Mouse (Mus musculus) C2C12 (cell line): ENCODE measurements around the gene Fmo3. TPM values are rescaled to one million over a fixed set of nuclear protein-coding genes. Genes with fewer than 3 reads are reported as not detected.

ENCODE experiments used
- H3K27me3 ChIP-seq: one replicate; pipeline ENCODE4 v1.6.1; 2011; ENCODE audit not compliant: control insufficient read depth, insufficient read depth, insufficient read length
- H3K36me3 ChIP-seq: one replicate; pipeline ENCODE4 v1.6.1; 2011; ENCODE audit not compliant: control insufficient read depth, insufficient read depth
- H3K4me3 ChIP-seq: one replicate; pipeline ENCODE4 v1.5.1; 2011; ENCODE audit warnings: mild to moderate bottlenecking, control low read depth; ENCODE audit not compliant: poor library complexity, insufficient read depth, severe bottlenecking
- H3K79me2 ChIP-seq: one replicate; pipeline ENCODE4 v1.6.1; 2011; ENCODE audit not compliant: control insufficient read depth, insufficient read depth
- H3K79me3 ChIP-seq: one replicate; pipeline ENCODE4 v1.6.1; 2011; ENCODE audit warnings: low read depth, control low read depth
- H3ac ChIP-seq: one replicate; pipeline ENCODE3; 2011; ENCODE audit warnings: low read depth; ENCODE audit not compliant: control insufficient read depth, insufficient read length
- CEBPB ChIP-seq: IDR thresholded peaks from one replicate; pipeline ENCODE4 v1.6.1; 2011; ENCODE audit warnings: low read depth, mild to moderate bottlenecking, control low read depth, moderate library complexity
- CTCF ChIP-seq: IDR thresholded peaks from one replicate; pipeline ENCODE4 v1.5.1; 2011; ENCODE audit not compliant: control insufficient read depth, insufficient read depth, insufficient read length
- FOSL1 ChIP-seq: IDR thresholded peaks from one replicate; pipeline ENCODE4 v1.8.0; 2011; ENCODE audit warnings: mild to moderate bottlenecking, low read length; ENCODE audit not compliant: poor library complexity, insufficient read depth, severe bottlenecking
- MAX ChIP-seq: IDR thresholded peaks from one replicate; pipeline ENCODE4 v1.6.1; 2011; ENCODE audit warnings: mild to moderate bottlenecking, control low read depth
- MYOD1 ChIP-seq: IDR thresholded peaks from one replicate; pipeline ENCODE4 v1.6.1; 2011; ENCODE audit warnings: low read depth; ENCODE audit not compliant: control insufficient read depth, insufficient read length
- MYOG ChIP-seq: IDR thresholded peaks from one replicate; pipeline ENCODE4 v1.6.1; 2011; ENCODE audit not compliant: control insufficient read depth, insufficient read length; ENCODE audit errors: extremely low read depth
- USF1 ChIP-seq: IDR thresholded peaks from one replicate; pipeline ENCODE4 v1.6.1; 2011; ENCODE audit warnings: low read depth, mild to moderate bottlenecking, control low read depth, moderate library complexity
- polyA plus RNA-seq: library from polyadenylated mRNA; unstranded; fragments of >200 nt; fragmentation: generic; extraction: Trizol; gene quantifications from one replicate; pipeline ENCODE4 v1.2.1, GENCODE M21; 2012; ENCODE audit warnings: missing spikeins

The Fmo3 gene
- polyA plus RNA-seq, 1 experiment, result not detected

DNA sequence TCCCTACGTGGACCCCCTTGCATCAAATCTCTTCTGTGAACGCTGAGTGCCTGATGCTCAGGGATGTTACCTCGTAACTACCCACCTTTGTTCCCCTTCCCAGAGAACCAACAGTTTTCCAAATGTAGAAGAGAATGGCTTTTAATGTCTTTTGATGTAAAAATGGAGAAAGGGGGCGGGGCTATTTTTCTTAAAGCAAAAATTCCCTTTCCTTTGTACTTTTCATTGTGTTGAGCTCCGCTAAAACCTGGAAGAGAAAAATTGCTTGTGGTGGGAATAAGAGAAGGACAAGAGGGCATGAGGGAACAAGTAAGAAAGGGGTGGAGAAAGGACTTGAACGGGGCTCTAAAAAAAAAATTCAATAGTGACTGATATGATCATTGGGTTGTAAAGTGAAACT is 46.9 kb downstream of the Fmo3 start, which contains the start of gene Fmo6:
Gene Fmo6, minus strand, starts transcription at position 101 of the 400 bp plus-strand sequence.
- H3K36me3 ChIP-seq, result no peaks in the 10 kb centered on the region
- no peaks in the 10 kb centered on the region for H3K27me3 ChIP-seq
- TF ChIP-seq FOSL1, result no peak
- no peak for TF ChIP-seq MAX
- TF ChIP-seq CTCF, result no peak
- TF ChIP-seq MYOG, result no peak
- no peak for TF ChIP-seq MYOD1
- TF ChIP-seq USF1, result no peak
- TF ChIP-seq CEBPB, result no peak
- H3K79me3 ChIP-seq, result no peaks in the 10 kb centered on the region
- H3ac ChIP-seq, result no peak within 1 kb of the TSS
- H3K79me2 ChIP-seq, result no peaks in the 10 kb centered on the region
- H3K4me3 ChIP-seq, result no peak within 1 kb of the TSS

DNA sequence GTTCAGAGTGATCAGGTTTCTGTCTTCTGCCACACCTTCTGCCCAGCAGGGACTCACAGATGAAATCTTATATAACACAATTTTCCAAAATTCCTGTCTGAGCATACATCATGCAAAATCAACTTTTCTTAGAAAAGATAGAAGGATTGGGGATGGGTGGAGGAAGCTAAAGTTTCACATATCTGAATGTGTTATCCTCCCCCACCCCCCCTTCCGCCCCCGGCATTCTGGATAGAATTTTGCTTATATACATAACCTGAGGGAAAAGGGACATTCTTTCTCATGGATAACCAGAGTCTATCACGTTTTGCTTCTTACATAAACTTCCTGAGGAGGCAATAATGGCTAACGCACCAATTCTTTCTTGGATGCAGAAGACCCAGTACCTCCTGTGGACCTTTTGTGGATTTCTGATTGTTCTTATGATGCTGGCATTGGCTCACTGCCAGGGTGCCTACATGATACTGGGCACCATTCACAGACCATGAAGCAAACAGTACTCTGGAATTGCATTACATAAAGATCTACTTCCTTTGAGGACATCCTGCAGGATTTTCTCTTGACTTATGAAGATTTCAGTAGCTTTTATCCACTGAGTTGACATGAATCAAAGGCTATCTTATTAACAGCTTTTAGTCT is 49.8 kb downstream of the Fmo3 start:
- H3K4me3 ChIP-seq, result no peak overlapping the region
- TF ChIP-seq FOSL1 (no peak), MYOD1 (no peak), MYOG (no peak), USF1 (no peak), CTCF (no peak), CEBPB (no peak), MAX (no peak)

DNA sequence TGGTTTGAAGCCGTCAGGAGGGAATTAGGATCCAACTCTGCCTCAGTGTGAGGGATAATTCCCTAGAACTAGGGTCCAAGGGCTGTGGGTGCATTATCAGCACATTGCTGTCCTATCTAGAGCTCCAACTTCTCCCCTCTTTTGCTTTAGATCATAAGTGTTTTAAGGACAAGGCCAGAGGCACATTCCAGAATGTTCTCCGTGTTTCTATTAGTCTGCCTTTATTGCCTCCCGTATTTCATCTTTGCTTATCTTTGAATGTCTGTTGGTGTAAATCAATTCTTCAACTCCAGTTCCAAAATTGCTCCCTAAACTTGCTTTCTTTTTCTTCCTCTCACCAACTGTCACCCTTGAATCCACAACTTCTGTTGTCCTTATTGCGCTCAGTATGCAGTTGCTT is 51.9 kb downstream of the Fmo3 start:
- Histone ChIP-seq H3ac (no peak overlapping the region), H3K79me2 (no peaks in the 10 kb centered on the region), H3K4me3 (no peak overlapping the region), H3K27me3 (no peaks in the 10 kb centered on the region), H3K36me3 (no peaks in the 10 kb centered on the region), H3K79me3 (no peaks in the 10 kb centered on the region)
- TF ChIP-seq CTCF (no peak), CEBPB (no peak), MAX (no peak), MYOD1 (no peak), MYOG (no peak), USF1 (no peak), FOSL1 (no peak)

More for the DNA sequence above, 49.8 kb downstream of the Fmo3 start:
- no peak overlapping the region for H3ac ChIP-seq
- H3K79me2 ChIP-seq, result no peaks in the 10 kb centered on the region
- H3K79me3 ChIP-seq, result no peaks in the 10 kb centered on the region
- H3K36me3 ChIP-seq, result no peaks in the 10 kb centered on the region
- H3K27me3 ChIP-seq, result no peaks in the 10 kb centered on the region

DNA sequence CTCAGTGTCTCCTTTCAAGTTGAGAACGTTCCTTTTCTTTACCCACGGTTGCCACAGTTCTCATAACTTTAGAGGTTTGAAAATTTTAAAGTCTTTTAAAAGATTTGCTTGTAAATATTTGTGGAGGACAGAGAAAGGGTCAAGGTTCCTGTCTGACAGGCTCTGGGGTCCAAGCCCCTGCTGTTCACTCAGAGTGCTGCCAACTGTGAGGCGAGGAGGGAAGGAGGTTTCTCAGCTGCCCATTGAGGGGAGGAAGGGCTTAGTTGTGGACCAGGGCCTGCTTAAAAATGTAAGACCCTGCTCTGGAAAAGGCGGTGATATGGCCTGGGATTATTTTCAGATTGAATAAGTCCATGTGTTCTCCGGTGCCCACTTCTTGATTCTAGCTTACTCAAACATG is 52.4 kb downstream of the Fmo3 start:
- H3K79me2 ChIP-seq, result no peaks in the 10 kb centered on the region
- H3K4me3 ChIP-seq, result no peak overlapping the region
- H3ac ChIP-seq, result no peak overlapping the region
- H3K36me3 ChIP-seq, result no peaks in the 10 kb centered on the region
- H3K79me3 ChIP-seq, result no peaks in the 10 kb centered on the region
- no peak for TF ChIP-seq FOSL1
- no peak for TF ChIP-seq MYOG
- no peak for TF ChIP-seq CEBPB
- no peak for TF ChIP-seq MAX
- TF ChIP-seq USF1, result no peak
- no peak for TF ChIP-seq CTCF
- TF ChIP-seq MYOD1, result no peak
- H3K27me3 ChIP-seq, result no peaks in the 10 kb centered on the region

DNA sequence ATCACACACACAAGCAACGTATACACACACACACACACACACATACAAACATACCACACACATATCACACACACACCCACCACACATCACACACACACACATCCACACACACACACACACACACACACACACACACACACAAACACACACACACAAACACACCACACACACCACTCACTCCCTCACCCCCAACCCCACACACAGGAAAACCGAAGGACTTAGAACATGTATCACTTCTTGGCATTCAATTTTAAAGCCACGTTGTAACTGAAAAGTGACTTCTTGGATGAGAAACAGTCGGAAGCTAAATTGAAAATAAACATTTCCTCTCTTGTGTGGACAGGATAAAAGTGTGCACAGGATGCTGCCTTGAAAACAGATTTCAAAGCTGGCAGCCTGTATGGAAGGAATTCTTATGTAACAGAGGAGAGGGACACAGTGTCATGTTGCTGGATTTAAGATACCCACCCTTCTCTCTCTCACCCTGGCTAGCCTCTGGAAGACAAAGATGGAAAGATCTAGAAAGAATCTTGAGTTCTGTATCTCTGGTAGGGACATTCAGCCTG is 52.9 kb downstream of the Fmo3 start:
- Histone ChIP-seq H3K4me3 (no peak overlapping the region), H3K79me3 (no peaks in the 10 kb centered on the region), H3K27me3 (no peaks in the 10 kb centered on the region), H3K36me3 (no peaks in the 10 kb centered on the region), H3ac (no peak overlapping the region), H3K79me2 (no peaks in the 10 kb centered on the region)
- TF ChIP-seq CTCF, result no peak
- TF ChIP-seq MAX, result no peak
- no peak for TF ChIP-seq MYOG
